Mouse (Mus musculus): ENCODE results near the gene Fuk. TPM values are rescaled to one million over a fixed set of nuclear protein-coding genes. Genes with fewer than 3 reads are reported as not detected.

Gene Fuk
- polyA plus RNA-seq, 1 experiment from 2014 or later = 6.0 TPM

DNA sequence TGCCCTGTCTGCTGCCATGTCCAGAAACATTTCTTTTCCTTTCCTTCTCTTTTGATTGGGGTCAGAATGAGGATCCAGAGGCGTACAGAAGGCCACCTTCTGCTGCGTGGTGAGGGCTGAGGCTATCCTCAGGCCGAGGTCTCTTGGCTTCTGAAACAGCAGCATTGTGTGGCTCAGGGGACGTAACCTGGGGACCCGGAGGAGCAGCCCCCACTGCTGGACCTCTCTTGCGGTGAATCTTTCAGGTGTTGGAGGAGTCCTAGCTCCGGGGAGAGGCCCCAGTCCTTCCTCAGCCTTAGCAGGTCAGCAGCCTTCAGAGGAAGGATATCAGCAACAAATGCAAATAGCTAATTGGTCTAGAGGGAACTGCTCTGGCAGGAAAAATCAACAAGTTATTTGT, 26.1 kb upstream of the Fuk start:
- Histone ChIP-seq H3K4me2 (ENCODE audit: low read length) (no peak overlapping the region), H3K4me3 (ENCODE audit: control insufficient read depth in 1 of 2, insufficient read depth in 1 of 2, low read depth in 1 of 2, low read length in 2 of 2) (no peak overlapping the region), H3K27me3 (ENCODE audit: control insufficient read depth, insufficient read depth, low read length) (no peaks in the 10 kb centered on the region), H3K9me3 (ENCODE audit: control insufficient read depth, low read length) (no peaks in the 10 kb centered on the region), H3K27ac (replicated peaks in 1 of 2; ENCODE audit: control insufficient read depth in 1 of 2, insufficient read depth in 1 of 2, low read depth in 2 of 2, low read length in 2 of 2) (no peak overlapping the region), H3K4me1 (ENCODE audit: control insufficient read depth in 2 of 2, insufficient read depth in 2 of 2, low read length in 2 of 2) (peaks cover 21 to 37% of the 10 kb centered on the region in 2 experiments), H3K36me3 (ENCODE audit: control insufficient read depth, insufficient read depth, low read length) (no peaks in the 10 kb centered on the region), H3K9ac (ENCODE audit: low read length) (no peak overlapping the region)
- 82% methylated on average over 7 of the region's 7 CpGs for WGBS
- ATAC-seq (ENCODE audit: insufficient number of reproducible peaks, insufficient read depth, low FRiP score, low read depth) = no peak

DNA sequence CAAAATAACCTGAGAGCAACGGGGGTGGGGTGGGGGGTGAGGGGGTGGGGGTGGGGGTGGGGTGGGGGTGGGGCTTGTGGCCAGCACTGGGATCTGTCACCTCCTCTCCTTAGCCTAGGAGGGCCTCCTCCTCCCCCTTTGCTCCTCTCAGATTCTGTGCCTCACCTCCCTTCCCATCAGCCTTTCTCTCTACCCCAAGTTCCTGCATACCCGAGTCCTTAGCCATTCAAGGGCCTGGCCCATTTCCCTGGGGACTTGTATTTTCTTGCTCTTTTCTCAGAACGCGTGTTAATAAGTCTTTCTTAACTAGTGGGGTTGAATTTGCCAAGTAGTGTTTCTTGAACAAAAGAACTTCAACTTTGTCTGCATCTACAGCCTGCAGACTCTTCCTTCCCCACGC, 24.4 kb upstream of the Fuk start:
- Histone ChIP-seq H3K4me1 (ENCODE audit: control insufficient read depth in 2 of 2, insufficient read depth in 2 of 2, low read length in 2 of 2) (peaks cover 21 to 31% of the 10 kb centered on the region in 2 experiments), H3K9ac (ENCODE audit: low read length) (0 out of 2 replicates have a peak overlapping the region, but pooled peaks have one; percentile 13)
- 47% methylated on average over 5 of the region's 5 CpGs for whole genome bisulfite sequencing

DNA sequence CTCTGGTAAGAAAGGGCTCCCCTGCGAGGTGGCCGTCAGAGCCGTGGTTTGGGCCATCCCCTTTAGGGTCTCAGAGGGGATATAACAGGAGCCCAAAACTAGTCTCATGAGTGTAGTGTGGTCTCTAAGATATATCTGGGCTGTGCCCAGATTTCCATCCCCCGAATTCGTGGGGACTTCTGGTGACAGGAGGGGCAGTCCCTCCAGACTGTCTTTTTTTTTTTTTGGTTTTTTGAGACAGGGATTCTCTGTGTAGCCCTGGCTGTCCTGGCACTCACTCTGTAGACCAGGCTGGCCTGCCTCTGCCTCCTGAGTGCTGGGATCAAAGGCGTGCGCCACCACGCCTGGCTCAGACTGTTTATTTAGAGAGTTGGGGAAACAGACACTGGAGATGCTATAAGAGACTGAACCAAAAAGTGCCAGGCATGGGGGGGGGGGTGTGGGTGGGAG, 23.4 kb upstream of the Fuk start:
- no peaks in the 10 kb centered on the region for H3K27me3 ChIP-seq (ENCODE audit: control insufficient read depth, insufficient read depth, low read length)
- no peak overlapping the region for H3K27ac ChIP-seq (replicated peaks in 1 of 2; ENCODE audit: control insufficient read depth in 1 of 2, insufficient read depth in 1 of 2, low read depth in 2 of 2, low read length in 2 of 2)
- no peak for ATAC-seq (ENCODE audit: insufficient number of reproducible peaks, insufficient read depth, low FRiP score, low read depth)
- peaks cover 20 to 31% of the 10 kb centered on the region in 2 experiments for H3K4me1 ChIP-seq (ENCODE audit: control insufficient read depth in 2 of 2, insufficient read depth in 2 of 2, low read length in 2 of 2)
- H3K9me3 ChIP-seq (ENCODE audit: control insufficient read depth, low read length) = no peaks in the 10 kb centered on the region
- H3K36me3 ChIP-seq (ENCODE audit: control insufficient read depth, insufficient read depth, low read length) = no peaks in the 10 kb centered on the region
- H3K4me2 ChIP-seq (ENCODE audit: low read length) = no peak overlapping the region
- no peak overlapping the region for H3K4me3 ChIP-seq (ENCODE audit: control insufficient read depth in 1 of 2, insufficient read depth in 1 of 2, low read depth in 1 of 2, low read length in 2 of 2)
- H3K9ac ChIP-seq (ENCODE audit: low read length) = no peak overlapping the region
- WGBS = 76% methylated on average over 8 of the region's 8 CpGs

More for the DNA sequence above, 24.4 kb upstream of the Fuk start:
- H3K4me2 ChIP-seq (ENCODE audit: low read length) = no peak overlapping the region
- no peaks in the 10 kb centered on the region for H3K36me3 ChIP-seq (ENCODE audit: control insufficient read depth, insufficient read depth, low read length)
- no peak overlapping the region for H3K4me3 ChIP-seq (ENCODE audit: control insufficient read depth in 1 of 2, insufficient read depth in 1 of 2, low read depth in 1 of 2, low read length in 2 of 2)
- no peaks in the 10 kb centered on the region for H3K9me3 ChIP-seq (ENCODE audit: control insufficient read depth, low read length)
- no peak for ATAC-seq (ENCODE audit: insufficient number of reproducible peaks, insufficient read depth, low FRiP score, low read depth)
- no peaks in the 10 kb centered on the region for H3K27me3 ChIP-seq (ENCODE audit: control insufficient read depth, insufficient read depth, low read length)
- H3K27ac ChIP-seq (replicated peaks in 1 of 2; ENCODE audit: control insufficient read depth in 1 of 2, insufficient read depth in 1 of 2, low read depth in 2 of 2, low read length in 2 of 2) = no peak overlapping the region

DNA sequence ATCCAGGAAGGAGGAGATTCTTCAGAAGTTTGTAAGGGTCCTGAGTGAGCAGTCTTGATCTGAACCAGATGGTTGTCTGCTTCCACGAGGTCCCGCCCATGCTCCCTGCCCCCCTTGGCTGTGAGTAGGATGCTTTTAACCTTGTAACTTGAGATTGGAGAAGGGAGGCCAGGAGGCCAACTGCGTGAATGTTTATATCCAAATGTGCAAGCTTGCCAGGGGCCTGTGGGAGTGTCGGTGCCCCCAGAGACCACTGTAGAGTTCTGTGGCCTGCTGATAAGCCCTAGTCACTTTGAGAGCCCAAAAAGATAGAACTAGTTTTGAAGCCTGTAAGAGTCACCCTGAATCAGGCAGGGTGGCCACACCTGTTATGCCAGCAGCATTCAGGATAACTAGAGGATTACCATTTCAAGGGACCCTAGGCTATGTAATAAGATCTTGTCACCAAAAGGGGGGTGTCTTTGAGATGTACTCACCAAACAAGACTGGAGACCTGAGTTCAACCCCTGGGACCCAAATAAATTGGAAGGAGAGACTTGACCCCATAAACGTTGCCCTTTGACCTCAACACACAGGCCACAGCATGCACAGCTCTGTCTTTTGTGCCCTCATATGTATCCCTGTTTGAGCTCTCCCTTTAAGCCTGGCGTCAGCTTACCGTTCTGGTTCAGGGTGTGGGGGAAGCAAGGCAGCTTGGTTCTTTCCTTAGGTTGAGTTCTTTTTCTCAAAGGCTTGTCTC, 19.4 kb upstream of the Fuk start:
- Histone ChIP-seq H3K4me1 (ENCODE audit: control insufficient read depth in 2 of 2, insufficient read depth in 2 of 2, low read length in 2 of 2) (peaks cover 22 to 28% of the 10 kb centered on the region in 2 experiments), H3K27me3 (ENCODE audit: control insufficient read depth, insufficient read depth, low read length) (no peaks in the 10 kb centered on the region), H3K4me2 (ENCODE audit: low read length) (peak overlapping the region; percentile 92), H3K9ac (ENCODE audit: low read length) (peak overlapping the region; percentile 93), H3K4me3 (ENCODE audit: control insufficient read depth in 1 of 2, insufficient read depth in 1 of 2, low read depth in 1 of 2, low read length in 2 of 2) (peak overlapping the region in 1 of 2 experiments; percentile 88; a peak in 2 of 4 replicates), H3K9me3 (ENCODE audit: control insufficient read depth, low read length) (no peaks in the 10 kb centered on the region), H3K27ac (replicated peaks in 1 of 2; ENCODE audit: control insufficient read depth in 1 of 2, insufficient read depth in 1 of 2, low read depth in 2 of 2, low read length in 2 of 2) (peak overlapping the region in 1 of 2 experiments; percentile 82; a peak in 2 of 4 replicates), H3K36me3 (ENCODE audit: control insufficient read depth, insufficient read depth, low read length) (no peaks in the 10 kb centered on the region)
- WGBS = 25% methylated on average over 7 of the region's 7 CpGs
- no peak for ATAC-seq (ENCODE audit: insufficient number of reproducible peaks, insufficient read depth, low FRiP score, low read depth)

DNA sequence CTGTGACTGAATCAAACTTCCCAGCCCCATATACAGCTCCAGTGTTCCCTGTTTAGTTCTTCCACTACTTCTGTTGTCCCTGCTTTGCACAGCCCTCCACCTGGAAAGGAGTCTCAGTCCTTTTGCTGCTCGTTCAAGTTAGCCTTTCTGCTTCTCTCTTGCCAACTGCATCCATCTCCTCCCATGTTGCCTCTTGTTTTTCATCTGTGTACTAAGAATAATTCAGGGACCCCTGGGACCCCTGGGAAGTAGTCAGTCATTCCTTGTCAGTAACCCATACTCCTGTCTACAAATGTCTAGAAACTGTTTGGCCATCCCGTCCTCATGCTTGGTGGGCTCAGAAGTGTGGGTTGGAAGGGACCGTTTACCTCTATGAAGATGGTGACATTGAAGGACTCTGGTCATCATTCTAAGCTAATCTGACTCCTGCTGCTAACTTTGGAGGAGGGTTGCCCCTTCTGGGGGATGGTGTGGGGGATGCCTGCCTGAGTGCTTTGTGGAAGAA, 18.5 kb upstream of the Fuk start:
- WGBS = 14% methylated on average over 3 of the region's 3 CpGs
- H3K27ac ChIP-seq (replicated peaks in 1 of 2; ENCODE audit: control insufficient read depth in 1 of 2, insufficient read depth in 1 of 2, low read depth in 2 of 2, low read length in 2 of 2) = peak overlapping the region; percentile 35 to 82
- H3K9me3 ChIP-seq (ENCODE audit: control insufficient read depth, low read length) = no peaks in the 10 kb centered on the region
- peaks cover 18 to 22% of the 10 kb centered on the region in 2 experiments for H3K4me1 ChIP-seq (ENCODE audit: control insufficient read depth in 2 of 2, insufficient read depth in 2 of 2, low read length in 2 of 2)
- H3K4me2 ChIP-seq (ENCODE audit: low read length) = peak overlapping the region; percentile 92
- H3K4me3 ChIP-seq (ENCODE audit: control insufficient read depth in 1 of 2, insufficient read depth in 1 of 2, low read depth in 1 of 2, low read length in 2 of 2) = peak overlapping the region; percentile 62 to 88
- no peaks in the 10 kb centered on the region for H3K27me3 ChIP-seq (ENCODE audit: control insufficient read depth, insufficient read depth, low read length)
- H3K36me3 ChIP-seq (ENCODE audit: control insufficient read depth, insufficient read depth, low read length) = no peaks in the 10 kb centered on the region
- no peak for ATAC-seq (ENCODE audit: insufficient number of reproducible peaks, insufficient read depth, low FRiP score, low read depth)
- peak overlapping the region; percentile 93 for H3K9ac ChIP-seq (ENCODE audit: low read length)

DNA sequence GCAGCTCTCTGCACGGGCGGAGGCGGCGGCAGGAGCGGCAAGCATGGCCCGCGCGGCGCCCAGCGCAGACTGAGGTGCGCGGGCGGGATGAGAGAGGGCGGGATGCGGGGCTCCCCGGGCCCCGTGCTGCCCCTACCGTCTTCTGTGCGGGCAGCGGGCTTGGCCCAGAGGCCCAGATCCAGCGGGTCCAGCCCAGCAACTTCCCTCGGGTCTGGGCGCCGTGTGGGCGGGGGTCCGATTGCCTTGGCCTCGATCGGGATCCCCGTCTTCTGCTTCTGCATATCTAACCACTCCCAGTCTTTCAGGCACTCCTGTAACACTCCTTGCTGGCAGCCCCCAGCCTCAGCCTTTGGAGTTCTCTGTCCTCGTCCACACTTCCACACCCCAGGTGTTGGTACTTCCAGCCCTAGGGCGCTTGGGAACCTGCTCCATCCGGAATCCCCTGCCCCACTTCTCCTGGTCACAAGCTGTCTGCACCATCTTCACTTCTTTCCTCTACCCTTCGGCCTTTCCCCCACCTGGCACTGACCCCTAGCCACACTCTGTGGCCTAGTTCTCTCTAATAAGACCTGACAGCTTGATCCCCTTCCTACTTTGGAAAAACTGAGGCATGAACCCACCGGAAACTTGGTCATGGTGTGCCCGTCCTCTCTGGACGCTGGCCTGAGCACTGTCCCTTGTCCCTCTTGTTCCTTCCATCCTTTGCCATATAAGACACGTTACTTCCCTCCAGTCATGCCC, 17.9 kb upstream of the Fuk start:
- H3K4me3 ChIP-seq (ENCODE audit: control insufficient read depth in 1 of 2, insufficient read depth in 1 of 2, low read depth in 1 of 2, low read length in 2 of 2) = peak overlapping the region; percentile 62 to 88
- H3K9ac ChIP-seq (ENCODE audit: low read length) = peak overlapping the region; percentile 93
- H3K36me3 ChIP-seq (ENCODE audit: control insufficient read depth, insufficient read depth, low read length) = no peaks in the 10 kb centered on the region
- peak; percentile 45 for ATAC-seq (ENCODE audit: insufficient number of reproducible peaks, insufficient read depth, low FRiP score, low read depth)
- H3K27ac ChIP-seq (replicated peaks in 1 of 2; ENCODE audit: control insufficient read depth in 1 of 2, insufficient read depth in 1 of 2, low read depth in 2 of 2, low read length in 2 of 2) = peak overlapping the region; percentile 35 to 82
- peaks cover 18 to 22% of the 10 kb centered on the region in 2 experiments for H3K4me1 ChIP-seq (ENCODE audit: control insufficient read depth in 2 of 2, insufficient read depth in 2 of 2, low read length in 2 of 2)
- WGBS = 3% methylated on average over 17 of the region's 37 CpGs
- H3K27me3 ChIP-seq (ENCODE audit: control insufficient read depth, insufficient read depth, low read length) = no peaks in the 10 kb centered on the region
- no peaks in the 10 kb centered on the region for H3K9me3 ChIP-seq (ENCODE audit: control insufficient read depth, low read length)
- H3K4me2 ChIP-seq (ENCODE audit: low read length) = peak overlapping the region; percentile 92

DNA sequence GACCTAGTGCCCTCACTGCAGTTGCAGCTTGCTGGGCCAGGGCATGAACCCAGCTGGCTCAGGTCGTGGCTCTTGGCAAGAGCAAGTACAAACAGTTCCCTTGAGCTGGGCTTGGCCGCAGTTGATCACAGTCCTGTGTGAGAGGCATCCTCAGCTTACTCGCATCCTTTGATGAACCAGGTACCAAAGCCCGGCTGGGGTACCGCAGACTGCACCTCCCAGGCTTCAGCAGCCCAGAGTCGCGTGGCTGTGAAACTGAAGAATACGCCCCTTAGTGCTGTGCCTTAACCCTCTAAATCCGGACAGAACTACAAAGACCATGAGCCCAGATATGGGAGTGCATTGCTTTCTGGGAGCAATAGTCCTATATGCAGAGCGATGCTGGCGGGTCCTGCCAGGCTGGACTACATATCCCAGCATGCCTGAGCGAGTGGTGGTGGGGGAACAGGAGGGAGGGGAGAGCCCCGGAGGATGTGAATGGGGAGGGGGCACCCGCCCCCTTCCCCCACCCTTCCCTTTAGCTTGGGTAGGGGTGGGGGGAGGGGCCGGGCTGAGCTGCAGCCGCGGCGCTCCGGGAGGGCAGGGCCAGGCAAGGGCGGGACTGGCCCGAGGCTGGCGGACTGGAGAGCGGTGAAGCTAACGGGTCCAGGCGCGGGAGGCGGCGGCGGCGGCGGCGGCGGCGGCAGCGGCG, 17.2 kb upstream of the Fuk start, which contains the start of gene St3gal2:
Gene St3gal2 (plus strand): TSS at position 582 of the 691 bp plus-strand sequence.
- 2% methylated on average over 13 of the region's 36 CpGs for WGBS
- peak; percentile 98 for ATAC-seq (ENCODE audit: insufficient number of reproducible peaks, insufficient read depth, low FRiP score, low read depth)
- H3K9me3 ChIP-seq (ENCODE audit: control insufficient read depth, low read length) = no peaks in the 10 kb centered on the region
- H3K9ac ChIP-seq (ENCODE audit: low read length) = peak within 1 kb of the TSS; percentile 93
- peak within 1 kb of the TSS; percentile 62 to 88 for H3K4me3 ChIP-seq (ENCODE audit: control insufficient read depth in 1 of 2, insufficient read depth in 1 of 2, low read depth in 1 of 2, low read length in 2 of 2)
- no peaks in the 10 kb centered on the region for H3K27me3 ChIP-seq (ENCODE audit: control insufficient read depth, insufficient read depth, low read length)
- peak within 1 kb of the TSS; percentile 92 for H3K4me2 ChIP-seq (ENCODE audit: low read length)
- no peaks in the 10 kb centered on the region for H3K36me3 ChIP-seq (ENCODE audit: control insufficient read depth, insufficient read depth, low read length)
- peak within 1 kb of the TSS; percentile 35 to 82 for H3K27ac ChIP-seq (replicated peaks in 1 of 2; ENCODE audit: control insufficient read depth in 1 of 2, insufficient read depth in 1 of 2, low read depth in 2 of 2, low read length in 2 of 2)
- H3K4me1 ChIP-seq (ENCODE audit: control insufficient read depth in 2 of 2, insufficient read depth in 2 of 2, low read length in 2 of 2) = peaks cover 18 to 22% of the 10 kb centered on the region in 2 experiments
